Mouse (Mus musculus) cerebellum, adult 2 months (tissue): ENCODE results near the gene Ablim2.

Source experiments
- CTCF ChIP-seq: fragments of 200-500 bp; IDR thresholded peaks from 2 replicates; pipeline ENCODE4 v1.5.1; 2011; ENCODE audit warnings: low read depth, mild to moderate bottlenecking, control low read depth, low read length, moderate library complexity, borderline replicate concordance; ENCODE audit not compliant: insufficient read depth
- POLR2A ChIP-seq: fragments of 200-500 bp; IDR thresholded peaks from 2 replicates; pipeline ENCODE4 v1.6.1; 2011; ENCODE audit warnings: low read length, control low read depth, borderline replicate concordance; ENCODE audit not compliant: insufficient read depth

GRCm38 (mm10) chr5:35788719-35789118 is 31.0 kb downstream of the Ablim2 start:
- TF ChIP-seq CTCF (no peak), POLR2A (no peak)
